Mouse (Mus musculus) midbrain, embryonic 14.5 days (tissue): ENCODE data around the gene Gne. TPM values are rescaled to one million over a fixed set of nuclear protein-coding genes. Genes with fewer than 3 reads are reported as not detected.

Experiments
- ATAC-seq: fragments of 200-750 bp; cut with Nextera tagmentation; 2 replicates; pipeline ENCODE4 v1.8.0; 2017; ENCODE audit warnings: moderate number of reproducible peaks, moderate library complexity; ENCODE audit not compliant: low FRiP score, low TSS enrichment
- DNase-seq: peaks from one replicate; pipeline ENCODE4 v3.0.0-alpha.2; 2015
- H3K27ac ChIP-seq: fragments of 300-500 bp; sonication (generic); replicated peaks from 2 replicates; pipeline ENCODE4 v1.5.1; 2014; ENCODE audit warnings: mild to moderate bottlenecking, low read depth, low read length, moderate library complexity
- H3K27me3 ChIP-seq: fragments of 300-500 bp; sonication (generic); 2 replicates; pipeline ENCODE4 v1.6.1; 2014; ENCODE audit warnings: low read length, control low read depth, mixed read lengths; ENCODE audit not compliant: control insufficient read depth, insufficient read depth
- H3K36me3 ChIP-seq: fragments of 300-500 bp; sonication (generic); 2 replicates; pipeline ENCODE4 v1.6.1; 2014; ENCODE audit warnings: low read length, control low read depth; ENCODE audit not compliant: control insufficient read depth, insufficient read depth
- H3K4me1 ChIP-seq: fragments of 300-500 bp; sonication (generic); 2 replicates; pipeline ENCODE4 v1.6.1; 2014; ENCODE audit warnings: mild to moderate bottlenecking, antibody characterized with exemption, low read length, control low read depth; ENCODE audit not compliant: control insufficient read depth, insufficient read depth
- H3K4me2 ChIP-seq: fragments of 300-500 bp; sonication (generic); 2 replicates; pipeline ENCODE4 v1.6.1; 2014; ENCODE audit warnings: mild to moderate bottlenecking, low read length, moderate library complexity
- H3K4me3 ChIP-seq: fragments of 300-500 bp; sonication (generic); replicated peaks from 2 replicates; pipeline ENCODE4 v1.5.1; 2014; ENCODE audit warnings: low read depth, low read length
- H3K9ac ChIP-seq: fragments of 300-500 bp; sonication (generic); replicated peaks from 2 replicates; pipeline ENCODE4 v1.6.1; 2014; ENCODE audit warnings: mild to moderate bottlenecking, low read length, moderate library complexity
- H3K9me3 ChIP-seq: fragments of 300-500 bp; sonication (generic); 2 replicates; pipeline ENCODE4 v1.6.1; 2016; ENCODE audit warnings: low read length, control low read depth, mixed read lengths; ENCODE audit not compliant: control insufficient read depth
- WGBS: fragments of 180-500 bp; shearing (Covaris S2); extraction: QIAGEN DNeasy Blood & Tissue Kit; methylation state at CpG from one replicate; pipeline ENCODE4 v1.1.7; 2014; 5-methylcytosine and 5-hydroxymethylcytosine counted together
- polyA plus RNA-seq: library from polyadenylated mRNA; unstranded; fragments of >200 nt; fragmentation: Nextera tagmentation; extraction: Ambion mirVana; gene quantifications from 2 replicates; pipeline ENCODE4 v1.2.1, GENCODE M21; 2014

Gne gene
- polyA plus RNA-seq, 1 experiment from 2014 or later = 29.5 TPM

- DNase-seq (no peak), ATAC-seq (no peak)
- Histone ChIP-seq H3K27me3 (peaks cover 8% of the 10 kb centered on the region; the same call in 1 of the 2 replicates), H3K4me1 (peaks cover 13% of the 10 kb centered on the region), H3K9me3 (no peaks in the 10 kb centered on the region), H3K9ac (no peak overlapping the region), H3K4me2 (no peak overlapping the region), H3K27ac (no peak overlapping the region), H3K4me3 (no peak overlapping the region), H3K36me3 (no peaks in the 10 kb centered on the region)
- 93% methylated on average over 4 of the region's 4 CpGs for WGBS
Measured at GRCm38 (mm10) chr4:44069411-44069810, 14.6 kb downstream of the Gne start.

DNA sequence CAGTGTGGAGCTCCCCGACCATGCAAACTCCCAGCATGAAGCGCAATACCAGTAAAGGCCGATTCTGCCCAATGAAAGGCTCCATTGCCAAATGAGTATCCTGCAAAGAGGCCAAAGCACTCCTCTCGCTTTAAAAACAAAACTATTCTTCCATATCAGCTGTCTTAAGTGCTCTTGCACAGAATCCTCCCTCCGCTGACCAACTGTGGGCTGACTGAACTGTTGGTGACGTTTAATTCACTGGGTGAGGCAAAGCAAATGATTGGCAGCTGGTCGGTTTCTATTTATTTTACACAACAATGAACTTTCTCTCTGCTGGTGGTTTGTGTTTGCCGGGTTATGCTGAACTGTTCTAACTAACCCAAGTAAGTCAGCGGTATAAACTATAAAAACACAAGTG, 15.2 kb downstream of the Gne start:
- Histone ChIP-seq H3K9me3 (no peaks in the 10 kb centered on the region), H3K27ac (no peak overlapping the region), H3K4me3 (no peak overlapping the region), H3K4me1 (peaks cover 13% of the 10 kb centered on the region), H3K4me2 (no peak overlapping the region), H3K36me3 (no peaks in the 10 kb centered on the region), H3K27me3 (peaks cover 8% of the 10 kb centered on the region; the same call in 1 of the 2 replicates), H3K9ac (no peak overlapping the region)
- WGBS = 20% methylated on average over 9 of the region's 9 CpGs
- peak; percentile 18 for DNase-seq
- ATAC-seq = no peak

DNA sequence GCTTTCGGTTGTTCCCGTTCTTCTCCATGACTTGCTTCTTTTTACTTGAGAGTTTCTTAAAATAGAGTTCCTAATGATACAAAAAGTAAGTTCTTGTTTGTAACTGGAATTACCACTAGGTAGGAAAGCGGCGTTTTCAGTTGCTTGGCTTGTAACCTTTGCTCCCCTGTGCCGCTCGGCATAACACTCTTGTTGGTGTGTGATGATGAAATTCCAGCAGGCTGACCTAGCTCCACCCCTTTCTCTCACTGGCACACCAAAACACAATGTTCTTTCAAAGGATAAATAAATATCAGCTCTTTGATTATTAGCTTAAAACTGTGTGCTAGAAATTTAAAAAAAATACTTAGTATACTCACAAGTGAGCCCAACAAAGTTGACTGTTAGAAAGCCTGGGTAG, 17.1 kb downstream of the Gne start:
- Histone ChIP-seq H3K9ac (no peak overlapping the region), H3K27ac (no peak overlapping the region), H3K4me3 (no peak overlapping the region), H3K4me2 (no peak overlapping the region), H3K36me3 (0 out of 2 replicates have a peak, but pooled peaks cover 3% of the 10 kb centered on the region), H3K27me3 (peaks cover 8% of the 10 kb centered on the region; the same call in 1 of the 2 replicates), H3K4me1 (peaks cover 13% of the 10 kb centered on the region), H3K9me3 (no peaks in the 10 kb centered on the region)
- ATAC-seq = no peak
- no peak for DNase-seq
- WGBS = 94% methylated on average over 6 of the region's 6 CpGs

- Histone ChIP-seq H3K36me3 (0 out of 2 replicates have a peak, but pooled peaks cover 3% of the 10 kb centered on the region), H3K9ac (no peak overlapping the region), H3K27ac (no peak overlapping the region), H3K4me3 (no peak overlapping the region), H3K4me2 (no peak overlapping the region), H3K9me3 (no peaks in the 10 kb centered on the region), H3K27me3 (0 out of 2 replicates have a peak, but pooled peaks cover under 1% of the 10 kb centered on the region), H3K4me1 (no peaks in the 10 kb centered on the region)
- ATAC-seq (peak; percentile 46; the same call in 1 of the 2 replicates), DNase-seq (peak; percentile 92)
- WGBS = 36% methylated on average over 16 of the region's 16 CpGs
Measured at GRCm38 (mm10) chr4:44065355-44066025, 18.5 kb downstream of the Gne start.

DNA sequence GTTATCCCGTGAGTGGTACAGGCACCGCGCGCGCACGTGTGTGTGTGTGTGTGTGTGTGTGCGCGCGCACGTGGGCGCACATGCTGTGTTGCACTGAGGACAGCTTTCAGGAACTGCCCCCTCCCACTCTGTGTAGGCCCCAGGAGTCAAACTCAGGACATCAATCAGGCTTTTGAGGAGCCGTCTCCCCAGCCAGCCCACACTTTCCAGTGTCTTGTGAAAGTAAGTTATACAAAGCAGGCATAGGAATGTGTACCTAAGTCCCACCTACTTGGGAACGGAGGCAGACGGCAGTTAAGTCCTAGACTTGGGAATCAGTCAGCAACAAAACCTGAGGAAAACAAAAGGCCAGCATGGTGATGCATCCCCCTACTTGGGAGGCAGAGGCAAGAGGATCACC, 21.2 kb downstream of the Gne start:
- DNase-seq (no peak), ATAC-seq (no peak)
- Histone ChIP-seq H3K9me3 (no peaks in the 10 kb centered on the region), H3K4me1 (no peaks in the 10 kb centered on the region), H3K4me2 (no peak overlapping the region), H3K27ac (no peak overlapping the region), H3K27me3 (no peaks in the 10 kb centered on the region), H3K9ac (no peak overlapping the region), H3K36me3 (peaks cover 12% of the 10 kb centered on the region; the same call in 1 of the 2 replicates), H3K4me3 (no peak overlapping the region)
- 89% methylated on average over 14 of the region's 14 CpGs for WGBS

DNA sequence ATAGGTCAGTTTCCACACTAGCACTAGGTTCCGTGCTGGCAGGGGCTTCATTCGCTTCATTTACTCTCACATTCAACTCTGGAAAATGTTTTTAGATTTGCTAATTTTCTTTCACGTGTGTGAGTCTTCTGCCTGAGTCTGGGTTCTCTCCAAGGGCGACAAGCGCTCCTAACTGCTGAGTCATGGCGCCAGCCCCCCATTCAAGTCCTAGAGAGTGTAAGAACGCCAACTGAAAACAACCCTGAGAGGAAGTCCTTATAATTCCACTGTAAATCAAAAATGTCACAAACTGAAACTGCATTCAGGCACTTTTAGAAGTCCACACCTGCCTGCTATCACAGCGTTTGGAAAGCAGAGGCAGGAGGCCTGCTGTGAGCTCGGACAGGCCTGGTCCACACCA, 21.9 kb downstream of the Gne start:
- Histone ChIP-seq H3K4me1 (no peaks in the 10 kb centered on the region), H3K4me3 (no peak overlapping the region), H3K27me3 (no peaks in the 10 kb centered on the region), H3K9ac (no peak overlapping the region), H3K9me3 (no peaks in the 10 kb centered on the region), H3K4me2 (no peak overlapping the region), H3K27ac (no peak overlapping the region), H3K36me3 (peaks cover 12% of the 10 kb centered on the region; the same call in 1 of the 2 replicates)
- no peak for DNase-seq
- ATAC-seq = no peak
- 71% methylated on average over 9 of the region's 9 CpGs for WGBS

DNA sequence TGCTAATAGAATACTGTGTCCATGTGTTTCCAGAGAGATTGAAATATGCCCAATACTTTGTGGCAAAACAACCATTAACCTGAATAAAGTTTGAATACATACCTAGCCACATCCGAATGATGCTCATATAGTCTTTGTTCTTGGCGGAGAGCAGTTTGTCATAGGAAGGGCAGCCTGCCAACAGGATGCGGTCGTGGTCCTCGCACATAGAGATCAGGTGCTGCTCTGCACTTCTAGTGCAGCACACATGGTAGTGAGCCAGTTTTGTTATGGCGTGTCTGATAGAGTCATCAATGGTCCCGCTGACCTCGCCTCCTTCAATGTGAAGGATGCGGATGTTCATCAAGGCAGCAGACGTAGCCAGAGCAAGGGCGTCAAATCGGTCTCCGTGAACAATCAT, 24.3 kb downstream of the Gne start:
- no peak for DNase-seq
- Histone ChIP-seq H3K4me3 (no peak overlapping the region), H3K36me3 (peaks cover 12% of the 10 kb centered on the region; the same call in 1 of the 2 replicates), H3K4me1 (no peaks in the 10 kb centered on the region), H3K4me2 (no peak overlapping the region), H3K9ac (no peak overlapping the region), H3K9me3 (no peaks in the 10 kb centered on the region), H3K27ac (no peak overlapping the region), H3K27me3 (no peaks in the 10 kb centered on the region)
- WGBS = 85% methylated on average over 13 of the region's 13 CpGs
- no peak for ATAC-seq

DNA sequence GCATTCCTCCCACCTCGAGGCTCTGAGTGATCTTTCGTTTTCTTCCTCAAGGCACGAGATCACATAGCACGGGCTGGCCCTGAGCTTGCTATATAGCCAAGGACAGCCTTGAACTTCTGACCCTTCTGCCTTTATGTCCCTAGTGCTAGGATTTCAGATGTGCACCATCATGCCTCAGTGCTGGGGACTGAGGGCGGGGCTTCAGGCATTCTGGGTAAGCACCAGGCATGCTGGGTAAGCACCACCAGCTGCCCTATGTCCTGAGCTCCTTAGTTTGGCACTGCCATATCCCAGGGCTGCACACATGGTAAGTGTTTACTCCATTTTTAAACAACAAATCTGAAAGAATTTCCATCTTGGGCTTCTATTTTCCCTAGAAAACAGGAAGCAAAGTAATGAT, 34.2 kb downstream of the Gne start:
- Histone ChIP-seq H3K27ac (no peak overlapping the region), H3K4me1 (no peaks in the 10 kb centered on the region), H3K9me3 (no peaks in the 10 kb centered on the region), H3K4me2 (no peak overlapping the region), H3K36me3 (peaks cover 12% of the 10 kb centered on the region), H3K27me3 (no peaks in the 10 kb centered on the region), H3K9ac (no peak overlapping the region), H3K4me3 (no peak overlapping the region)
- WGBS = 87% methylated on average over 5 of the region's 5 CpGs
- no peak for ATAC-seq
- DNase-seq = no peak

DNA sequence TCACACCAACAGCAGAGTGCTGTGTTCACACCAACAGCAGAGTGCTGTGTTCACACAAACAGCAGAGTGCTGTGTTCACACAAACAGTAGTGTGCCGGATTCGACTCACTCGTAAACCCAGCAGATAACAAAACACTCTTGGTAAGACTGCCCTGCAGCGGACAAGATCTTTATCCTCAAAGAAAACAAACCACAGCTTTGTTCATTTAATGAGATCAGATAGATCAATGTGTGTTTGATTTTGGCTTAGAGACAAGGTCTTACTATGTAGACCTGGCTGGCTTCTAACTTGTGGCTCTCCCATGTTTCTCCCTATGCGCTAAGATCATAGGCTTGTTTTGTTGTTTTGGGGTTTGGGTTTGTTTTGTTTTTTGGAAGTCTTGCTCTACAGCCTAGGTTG, 37.9 kb downstream of the Gne start:
- no peak overlapping the region for H3K4me2 ChIP-seq
- ATAC-seq (no peak), DNase-seq (no peak)
- no peaks in the 10 kb centered on the region for H3K9me3 ChIP-seq
- H3K4me3 ChIP-seq = no peak overlapping the region
- no peaks in the 10 kb centered on the region; the same call in 1 of the 2 replicates for H3K27me3 ChIP-seq
- H3K36me3 ChIP-seq = peaks cover 33% of the 10 kb centered on the region
- no peak overlapping the region for H3K27ac ChIP-seq
- 89% methylated on average over 5 of the region's 5 CpGs for WGBS
- no peaks in the 10 kb centered on the region for H3K4me1 ChIP-seq
- H3K9ac ChIP-seq = no peak overlapping the region
